Mouse (Mus musculus): ENCODE results near the gene Aqp11.

The Aqp11 gene

GRCm38 (mm10) chr7:97737638-97738456 is at the start of gene Aqp11:
Gene Aqp11 (minus strand): TSS chr7:97738289.
- peak; percentile 94 for DNase-seq

- DNase-seq: no peak
Measured at GRCm38 (mm10) chr7:97783523-97783922, 45.4 kb upstream of the Aqp11 start.

GRCm38 (mm10) chr7:97781496-97781895 is 43.4 kb upstream of the Aqp11 start:
- DNase-seq: no peak

- DNase-seq: no peak
Measured at GRCm38 (mm10) chr7:97780815-97781214, 42.7 kb upstream of the Aqp11 start.

- DNase-seq: no peak
Measured at GRCm38 (mm10) chr7:97780222-97780621, 42.1 kb upstream of the Aqp11 start.

GRCm38 (mm10) chr7:97777191-97777590 is 39.1 kb upstream of the Aqp11 start:
- peak; percentile 34 for DNase-seq

GRCm38 (mm10) chr7:97775923-97776322 is 37.8 kb upstream of the Aqp11 start:
- no peak for DNase-seq

GRCm38 (mm10) chr7:97775380-97775779 is 37.3 kb upstream of the Aqp11 start:
- no peak for DNase-seq

- DNase-seq: no peak
Measured at GRCm38 (mm10) chr7:97770841-97771620, 32.9 kb upstream of the Aqp11 start.

GRCm38 (mm10) chr7:97769020-97769419 is 30.9 kb upstream of the Aqp11 start:
- DNase-seq: no peak

- DNase-seq: no peak
Measured at GRCm38 (mm10) chr7:97767841-97768240, 29.8 kb upstream of the Aqp11 start.

GRCm38 (mm10) chr7:97766406-97767166 is 28.5 kb upstream of the Aqp11 start:
- DNase-seq: no peak

GRCm38 (mm10) chr7:97765963-97766347 is 27.9 kb upstream of the Aqp11 start:
- DNase-seq: no peak

- DNase-seq: no peak
Measured at GRCm38 (mm10) chr7:97765181-97765962, 27.3 kb upstream of the Aqp11 start.

- no peak for DNase-seq
Measured at GRCm38 (mm10) chr7:97764591-97764990, 26.5 kb upstream of the Aqp11 start.

GRCm38 (mm10) chr7:97756967-97757881 is 19.1 kb upstream of the Aqp11 start:
- no peak for DNase-seq

- peak; percentile 65 for DNase-seq
Measured at GRCm38 (mm10) chr7:97749207-97750190, 11.4 kb upstream of the Aqp11 start.

GRCm38 (mm10) chr7:97748527-97749206 is 10.6 kb upstream of the Aqp11 start:
- DNase-seq: peak; percentile 58

- DNase-seq: peak; percentile 90
Measured at GRCm38 (mm10) chr7:97747787-97748497, 9.9 kb upstream of the Aqp11 start.
